Mouse (Mus musculus) embryo, embryonic 9.5 days (tissue): Measurements from ENCODE around the gene Ywhah.
A peak's percentile ranks its signal among the peaks of the same experiment; 100 is the strongest.

Experiments used
- DNase-seq: peaks from one replicate; pipeline ENCODE4 v3.0.0-alpha.2; 2017; ENCODE audit errors: extremely low spot score

Ywhah gene

GRCm38 (mm10) chr5:33018561-33019425, at the start of gene Ywhah:
Gene Ywhah (plus strand): TSS chr5:33018816.
- peak; percentile 96 for DNase-seq

GRCm38 (mm10) chr5:32976541-32976940, 42.1 kb upstream of the Ywhah start:
- DNase-seq, result no peak

GRCm38 (mm10) chr5:32977179-32977578, 41.4 kb upstream of the Ywhah start:
- DNase-seq, result no peak

- no peak for DNase-seq
Observed at GRCm38 (mm10) chr5:32985379-32985778, 33.2 kb upstream of the Ywhah start.

- DNase-seq, result no peak
Observed at GRCm38 (mm10) chr5:32987873-32988272, 30.7 kb upstream of the Ywhah start.

GRCm38 (mm10) chr5:32989959-32990640, 28.5 kb upstream of the Ywhah start:
- no peak for DNase-seq

- no peak for DNase-seq
Observed at GRCm38 (mm10) chr5:32991152-32991551, 27.5 kb upstream of the Ywhah start.

- DNase-seq, result no peak
Observed at GRCm38 (mm10) chr5:32994471-32994870, 24.1 kb upstream of the Ywhah start.

- no peak for DNase-seq
Observed at GRCm38 (mm10) chr5:32995756-32996155, 22.9 kb upstream of the Ywhah start.

GRCm38 (mm10) chr5:32996560-32996959, 22.1 kb upstream of the Ywhah start:
- no peak for DNase-seq

GRCm38 (mm10) chr5:32997686-32998085, 20.9 kb upstream of the Ywhah start:
- DNase-seq, result no peak

- no peak for DNase-seq
Observed at GRCm38 (mm10) chr5:32998783-32999182, 19.8 kb upstream of the Ywhah start.

- no peak for DNase-seq
Observed at GRCm38 (mm10) chr5:33001111-33001510, 17.5 kb upstream of the Ywhah start.

GRCm38 (mm10) chr5:33002781-33003180, 15.8 kb upstream of the Ywhah start:
- DNase-seq, result no peak

GRCm38 (mm10) chr5:33003500-33003899, 15.1 kb upstream of the Ywhah start:
- DNase-seq, result no peak

GRCm38 (mm10) chr5:33004110-33004509, 14.5 kb upstream of the Ywhah start:
- no peak for DNase-seq

- no peak for DNase-seq
Observed at GRCm38 (mm10) chr5:33005442-33006145, 13.0 kb upstream of the Ywhah start.

- DNase-seq, result no peak
Observed at GRCm38 (mm10) chr5:33006670-33007069, 11.9 kb upstream of the Ywhah start.

- DNase-seq, result no peak
Observed at GRCm38 (mm10) chr5:33007371-33007770, 11.2 kb upstream of the Ywhah start.

- DNase-seq, result no peak
Observed at GRCm38 (mm10) chr5:33009301-33009700, 9.3 kb upstream of the Ywhah start.

GRCm38 (mm10) chr5:33009818-33010812, 8.5 kb upstream of the Ywhah start:
- DNase-seq, result no peak
